Mouse (Mus musculus) heart, postnatal 25 days (tissue): Measurements from ENCODE around the gene Bpifc. TPM values are rescaled to one million over a fixed set of nuclear protein-coding genes. Genes with fewer than 3 reads are reported as not detected.
"Not testable (repeated sequence)": the region's sequence is repeated elsewhere in the genome, so short reads cannot be mapped to it uniquely, and the experiment has no call there.

ENCODE experiments used
- DNase-seq: peaks from one replicate; pipeline ENCODE4 v3.0.0; 2022; ENCODE audit warnings: low spot score
- intact Hi-C: fragments of 180-260 bp; cut with DNase I; formaldehyde crosslinking; loops from one replicate; pipeline ENCODE4 v1.15.1; 2025
- total RNA-seq, 2 experiments: library from RNA; stranded (reverse); gene quantifications; 2 replicates each; pipeline ENCODE4 v1.2.3; 2021

Bpifc gene
- not detected for total RNA-seq

- no peak for DNase-seq
- intact Hi-C loops, result no loop called here
Observed at GRCm38 (mm10) chr10:86011781-86012180, at the start of gene Bpifc. Gene Bpifc, minus strand, starts transcription at chr10:86011895.

GRCm38 (mm10) chr10:86060267-86060666, 48.6 kb upstream of the Bpifc start:
- intact Hi-C loops, result no loop called here
- DNase-seq, result no peak

- intact Hi-C loops, result loop anchor here (5.0 kb wide), 1 partner anchor 90 kb away; no protein-coding TSS in a partner anchor
- DNase-seq, result no peak
Observed at GRCm38 (mm10) chr10:86057712-86058111, 46.0 kb upstream of the Bpifc start.

GRCm38 (mm10) chr10:86057286-86057685, 45.6 kb upstream of the Bpifc start:
- intact Hi-C loops, result loop anchor here (5.0 kb wide), 1 partner anchor 90 kb away; no protein-coding TSS in a partner anchor
- no peak for DNase-seq

GRCm38 (mm10) chr10:86056297-86056903, 44.7 kb upstream of the Bpifc start:
- DNase-seq, result no peak
- intact Hi-C loops, result loop anchor here (5.0 kb wide), 1 partner anchor 89 kb away; no protein-coding TSS in a partner anchor

GRCm38 (mm10) chr10:86052818-86053522, 41.3 kb upstream of the Bpifc start:
- no peak for DNase-seq
- intact Hi-C loops, result no loop called here

- DNase-seq, result no peak
- intact Hi-C loops, result no loop called here
Observed at GRCm38 (mm10) chr10:86050522-86050921, 38.8 kb upstream of the Bpifc start.

GRCm38 (mm10) chr10:86047786-86048185, 36.1 kb upstream of the Bpifc start:
- intact Hi-C loops, result no loop called here
- DNase-seq, result no peak

GRCm38 (mm10) chr10:86046371-86046770, 34.7 kb upstream of the Bpifc start:
- intact Hi-C loops, result no loop called here
- DNase-seq, result no peak

- no peak for DNase-seq
- intact Hi-C loops, result no loop called here
Observed at GRCm38 (mm10) chr10:86044066-86044465, 32.4 kb upstream of the Bpifc start.

GRCm38 (mm10) chr10:86043651-86044050, 32.0 kb upstream of the Bpifc start:
- intact Hi-C loops, result no loop called here
- no peak for DNase-seq

GRCm38 (mm10) chr10:86034007-86034728, 22.5 kb upstream of the Bpifc start:
- intact Hi-C loops, result no loop called here
- DNase-seq, result no peak

- no peak for DNase-seq
- intact Hi-C loops, result no loop called here
Observed at GRCm38 (mm10) chr10:86032517-86032916, 20.8 kb upstream of the Bpifc start.

- intact Hi-C loops, result no loop called here
- no peak for DNase-seq
Observed at GRCm38 (mm10) chr10:86030743-86031142, 19.0 kb upstream of the Bpifc start.

GRCm38 (mm10) chr10:86026807-86027206, 15.1 kb upstream of the Bpifc start:
- intact Hi-C loops, DNase-seq: not testable (repeated sequence)

GRCm38 (mm10) chr10:86026354-86026753, 14.7 kb upstream of the Bpifc start:
- intact Hi-C loops, result no loop called here
- DNase-seq, result no peak

- intact Hi-C loops, result no loop called here
Observed at GRCm38 (mm10) chr10:86025906-86026305, 14.2 kb upstream of the Bpifc start.

GRCm38 (mm10) chr10:86023149-86023548, 11.5 kb upstream of the Bpifc start:
- no peak for DNase-seq
- intact Hi-C loops, result loop anchor here (5.0 kb wide), 1 partner anchor 274 kb away; no protein-coding TSS in a partner anchor

More at GRCm38 (mm10) chr10:86025906-86026305, 14.2 kb upstream of the Bpifc start:
- no peak for DNase-seq

- DNase-seq, result no peak
- intact Hi-C loops, result loop anchor here (5.0 kb wide), 1 partner anchor 275 kb away; no protein-coding TSS in a partner anchor
Observed at GRCm38 (mm10) chr10:86022474-86022816, 10.8 kb upstream of the Bpifc start.

GRCm38 (mm10) chr10:86021749-86022473, 10.2 kb upstream of the Bpifc start, which contains the start of gene Fbxo7:
Gene Fbxo7, plus strand, starts transcription at chr10:86021972.
- DNase-seq, result peak; percentile 71
- intact Hi-C loops, result loop anchor here (1.0 to 5.0 kb wide), 3 partner anchors 43 to 441 kb away; no protein-coding TSS in a partner anchor
